Mouse (Mus musculus): ENCODE measurements around the gene Hist2h3b.

The Hist2h3b gene

GRCm38 (mm10) chr3:96298360-96298759, 29.9 kb downstream of the Hist2h3b start:
- DNase-seq (ENCODE audit: low spot score), result no peak

- no peak for DNase-seq (ENCODE audit: low spot score)
Observed at GRCm38 (mm10) chr3:96299562-96299961, 31.1 kb downstream of the Hist2h3b start.

DNA sequence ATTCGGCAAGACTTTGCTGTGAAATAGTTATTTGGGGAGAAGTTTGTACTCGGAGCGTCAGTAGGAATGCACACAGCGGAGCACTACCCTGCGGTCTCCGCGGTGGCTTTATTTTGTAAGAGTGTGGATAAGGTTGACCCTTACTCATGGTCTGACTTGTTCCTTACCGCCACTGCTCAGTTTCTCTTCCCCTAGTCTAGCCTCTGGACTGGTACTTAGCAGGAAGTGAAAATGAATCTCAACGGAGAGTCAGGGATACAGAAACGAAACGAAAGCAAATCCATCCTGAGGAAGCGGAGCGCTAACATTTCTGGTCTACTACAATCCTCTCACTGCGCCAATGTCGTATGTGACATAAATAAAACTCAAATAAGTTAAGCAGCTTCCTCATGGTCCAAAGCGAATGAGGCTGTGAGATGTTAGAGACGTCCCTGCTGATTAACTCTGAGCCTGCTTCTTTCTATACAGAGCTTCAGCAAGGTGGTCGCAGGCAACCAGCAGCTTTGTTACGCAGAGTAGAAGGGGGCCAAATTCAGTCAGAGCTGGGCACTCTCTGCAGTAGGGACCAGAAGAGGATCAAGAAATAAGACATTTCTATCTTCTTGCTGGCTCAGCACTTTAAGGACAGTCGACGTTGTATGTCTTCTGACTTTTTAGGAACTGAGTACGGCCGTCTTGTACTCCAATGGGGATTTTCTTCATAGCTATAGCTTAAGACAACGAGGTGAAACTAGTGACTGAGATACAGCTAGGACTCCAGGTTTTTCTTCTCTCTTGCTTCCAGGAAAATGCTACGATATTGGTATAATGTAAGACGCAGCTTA, 32.5 kb downstream of the Hist2h3b start:
- no peak for DNase-seq (ENCODE audit: low spot score)

GRCm38 (mm10) chr3:96302076-96302475, 33.6 kb downstream of the Hist2h3b start:
- no peak for DNase-seq (ENCODE audit: low spot score)

DNA sequence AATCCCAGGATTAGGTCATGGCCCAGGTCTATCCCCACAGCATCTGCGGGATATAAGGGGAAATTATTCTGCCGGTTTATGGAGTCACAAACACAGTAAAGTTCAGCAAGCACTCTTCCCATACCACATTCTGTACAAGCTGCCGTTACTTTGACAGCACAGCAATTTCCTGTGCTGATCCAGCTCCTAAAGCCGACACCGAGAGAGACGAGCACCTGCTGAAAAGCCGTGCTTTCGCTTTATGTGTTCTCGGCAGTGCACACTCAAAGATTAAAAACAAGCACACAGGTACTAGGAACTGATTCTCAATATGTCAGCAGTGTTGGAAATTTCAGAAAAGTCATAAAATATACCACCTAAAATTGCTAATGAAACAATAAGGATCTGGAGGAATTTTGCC, 38.1 kb downstream of the Hist2h3b start:
- no peak for DNase-seq (ENCODE audit: low spot score)

DNA sequence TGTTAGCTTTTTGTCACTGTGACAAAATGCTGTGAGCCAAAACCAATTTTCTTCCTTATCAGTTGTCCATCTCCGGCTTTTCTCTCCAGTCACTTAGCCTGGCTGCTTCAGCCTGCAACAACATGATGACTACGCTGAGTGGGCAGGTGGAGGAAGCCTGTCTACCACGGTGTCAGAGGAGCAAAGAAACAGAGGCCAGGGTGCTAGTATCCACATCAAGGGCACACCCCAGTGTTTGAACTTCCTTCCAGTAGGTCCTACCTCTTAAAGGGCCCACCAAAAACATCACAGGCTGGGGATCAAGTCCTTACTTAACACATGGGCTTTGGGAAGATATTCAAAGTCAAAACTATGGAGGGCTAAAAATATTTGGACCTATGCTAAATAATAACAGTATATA, 41.0 kb downstream of the Hist2h3b start:
- DNase-seq (ENCODE audit: low spot score), result no peak

DNA sequence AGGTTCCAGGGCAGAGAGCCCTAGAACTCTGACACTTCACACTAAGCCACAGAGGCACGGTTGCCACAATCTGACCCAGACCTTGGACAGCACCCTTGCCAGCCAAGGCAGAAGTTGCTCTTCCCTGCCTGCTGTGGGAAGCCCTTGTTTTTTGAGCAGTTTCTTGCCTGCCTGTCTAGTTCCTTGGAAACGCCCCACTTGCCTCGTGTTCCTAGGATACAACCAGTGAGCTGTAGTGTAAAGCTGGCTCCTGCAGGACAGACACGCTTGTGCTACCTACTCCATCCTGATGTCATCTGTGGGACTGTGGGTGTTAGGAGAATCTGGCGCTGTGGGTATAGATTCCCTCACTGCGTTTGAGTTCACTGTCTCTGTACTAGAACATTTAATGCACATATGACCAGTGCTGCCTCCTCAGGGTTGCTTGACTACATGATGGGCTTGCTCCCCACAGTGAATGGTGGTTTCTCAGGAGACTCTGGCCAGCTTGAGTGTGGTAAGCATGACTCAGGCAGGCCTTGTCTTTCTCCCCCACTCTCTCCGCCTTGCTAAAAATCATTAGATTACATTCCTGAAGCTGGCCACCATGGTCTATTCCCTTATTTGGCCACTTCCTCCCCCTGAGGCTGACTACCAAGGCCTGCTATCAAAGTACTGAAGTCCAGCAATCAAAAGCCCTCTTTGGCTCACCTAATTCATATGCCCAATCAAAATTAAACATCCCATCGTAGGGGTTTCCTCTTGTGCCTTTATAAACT, 44.1 kb downstream of the Hist2h3b start:
- DNase-seq (ENCODE audit: low spot score), result no peak

Data from ovary, postnatal 14 days (tissue).